Mouse (Mus musculus) stomach, embryonic 16.5 days (tissue): Measurements from ENCODE around the gene Uhrf1. TPM values are rescaled to one million over a fixed set of nuclear protein-coding genes. Genes with fewer than 3 reads are reported as not detected.
"Not testable (repeated sequence)": the region's sequence is repeated elsewhere in the genome, so short reads cannot be mapped to it uniquely, and the experiment has no call there.

ENCODE experiments used
- ATAC-seq: fragments of 200-750 bp; cut with Nextera tagmentation; 2 replicates; pipeline ENCODE4 v1.8.0; 2017; ENCODE audit warnings: moderate number of reproducible peaks, moderate TSS enrichment; ENCODE audit not compliant: insufficient read depth, low FRiP score
- H3K27ac ChIP-seq: fragments of 300-500 bp; sonication (generic); 2 replicates; pipeline ENCODE4 v1.5.1; 2014; ENCODE audit warnings: low read length
- H3K27me3 ChIP-seq: fragments of 300-500 bp; sonication (generic); 2 replicates; pipeline ENCODE4 v1.6.1; 2014; ENCODE audit warnings: low read length, control low read depth, mixed read lengths; ENCODE audit not compliant: control insufficient read depth, insufficient read depth
- H3K36me3 ChIP-seq: fragments of 300-500 bp; sonication (generic); 2 replicates; pipeline ENCODE4 v1.6.1; 2014; ENCODE audit warnings: low read length; ENCODE audit not compliant: control insufficient read depth, insufficient read depth
- H3K4me1 ChIP-seq: fragments of 300-500 bp; sonication (generic); 2 replicates; pipeline ENCODE4 v1.6.1; 2014; ENCODE audit warnings: low read length, control low read depth, mixed read lengths; ENCODE audit not compliant: control insufficient read depth, insufficient read depth
- H3K4me2 ChIP-seq: fragments of 300-500 bp; sonication (generic); 2 replicates; pipeline ENCODE4 v1.6.1; 2014; ENCODE audit warnings: low read depth, low read length, mixed read lengths
- H3K4me3 ChIP-seq: fragments of 300-500 bp; sonication (generic); replicated peaks from 2 replicates; pipeline ENCODE4 v1.5.1; 2014; ENCODE audit warnings: mild to moderate bottlenecking, low read length
- H3K9ac ChIP-seq: fragments of 300-500 bp; sonication (generic); 2 replicates; pipeline ENCODE4 v1.6.1; 2014; ENCODE audit warnings: low read length
- H3K9me3 ChIP-seq: fragments of 300-500 bp; sonication (generic); replicated peaks from 2 replicates; pipeline ENCODE4 v1.6.1; 2016; ENCODE audit warnings: low read length, control low read depth; ENCODE audit not compliant: control insufficient read depth
- WGBS: fragments of 180-500 bp; shearing (Covaris S2); extraction: QIAGEN DNeasy Blood & Tissue Kit; methylation state at CpG from one replicate; pipeline ENCODE4 v1.1.7; 2014; 5-methylcytosine and 5-hydroxymethylcytosine counted together
- polyA plus RNA-seq: library from polyadenylated mRNA; unstranded; fragments of >200 nt; fragmentation: Nextera tagmentation; extraction: Ambion mirVana; gene quantifications from 2 replicates; pipeline ENCODE4 v1.2.1, GENCODE M21; 2015

Gene Uhrf1
- polyA plus RNA-seq, result 90.4 and 92.2 TPM in 2 replicates

DNA sequence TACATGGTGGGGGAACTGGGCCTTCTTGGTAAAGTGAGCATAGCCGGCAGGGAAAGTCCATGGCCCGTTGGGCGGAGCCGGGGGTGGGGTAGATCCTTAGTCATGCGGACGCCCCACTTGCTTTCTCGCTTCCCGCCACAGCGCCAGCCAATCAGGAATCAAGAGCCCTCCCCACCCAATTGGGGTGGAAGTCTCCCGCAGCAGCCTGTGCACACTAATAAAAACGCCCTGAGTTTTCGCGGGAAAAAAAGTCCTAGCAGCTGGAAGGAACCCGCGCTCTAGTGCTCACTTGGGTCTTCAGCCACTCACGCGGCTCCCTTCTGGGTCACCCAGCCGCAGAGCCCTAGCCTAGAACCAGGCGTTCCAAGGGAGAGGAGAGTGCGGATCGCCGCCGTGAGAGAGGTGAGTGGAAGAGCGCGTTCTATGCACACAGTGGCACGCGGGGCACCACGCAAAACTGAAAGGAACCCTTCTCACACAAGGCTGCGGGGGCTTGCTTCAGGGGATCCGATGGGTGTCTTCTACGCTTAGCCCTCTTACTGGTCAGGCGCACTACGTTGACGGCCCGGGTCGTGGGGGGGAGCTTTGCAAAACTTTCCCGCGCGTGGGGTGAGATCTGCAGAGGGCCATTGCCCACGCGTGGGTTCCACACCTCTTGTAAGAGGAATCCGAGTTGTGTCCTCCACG, at the start of gene Uhrf1:
Gene Uhrf1 (plus strand): TSS at position 162 of the 687 bp plus-strand sequence.
- Histone ChIP-seq H3K4me2 (peak within 1 kb of the TSS; percentile 99), H3K9ac (peak within 1 kb of the TSS; percentile 80), H3K27me3 (no peaks in the 10 kb centered on the region), H3K36me3 (no peaks in the 10 kb centered on the region), H3K4me3 (peak within 1 kb of the TSS; percentile 66), H3K9me3 (no peaks in the 10 kb centered on the region), H3K27ac (peak within 1 kb of the TSS; percentile 93), H3K4me1 (peaks cover 43% of the 10 kb centered on the region)
- peak; percentile 81 for ATAC-seq
- WGBS, result under 1% methylated on average over 43 of the region's 43 CpGs

DNA sequence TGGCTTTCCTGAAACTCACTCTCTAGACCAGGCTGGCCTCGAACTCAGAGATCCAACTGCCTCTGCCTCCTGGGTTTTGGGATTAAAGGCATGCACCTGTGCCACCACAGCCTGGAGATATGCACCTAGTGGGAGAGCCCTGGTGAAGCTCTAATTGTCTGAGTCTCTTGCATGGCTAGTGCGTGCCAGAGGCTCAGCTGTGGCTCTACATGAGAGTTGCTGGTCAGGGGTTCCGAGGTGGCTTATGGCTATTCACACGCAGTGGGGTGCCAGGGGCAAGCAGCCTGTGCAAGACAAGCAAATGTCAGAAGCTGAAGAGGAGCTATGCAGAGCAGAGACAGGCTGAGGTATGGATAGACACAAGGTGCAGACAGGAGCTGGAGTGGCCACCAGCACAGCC, 48.4 kb upstream of the Uhrf1 start:
- Histone ChIP-seq H3K9me3 (no peaks in the 10 kb centered on the region), H3K9ac (no peak overlapping the region), H3K4me2 (no peak overlapping the region), H3K36me3 (peaks cover 6% of the 10 kb centered on the region; the same call in 1 of the 2 replicates), H3K4me3 (no peak overlapping the region), H3K27me3 (no peaks in the 10 kb centered on the region), H3K4me1 (peaks cover 25% of the 10 kb centered on the region), H3K27ac (no peak overlapping the region)
- 81% methylated on average over 4 of the region's 4 CpGs for WGBS
- ATAC-seq, result no peak

DNA sequence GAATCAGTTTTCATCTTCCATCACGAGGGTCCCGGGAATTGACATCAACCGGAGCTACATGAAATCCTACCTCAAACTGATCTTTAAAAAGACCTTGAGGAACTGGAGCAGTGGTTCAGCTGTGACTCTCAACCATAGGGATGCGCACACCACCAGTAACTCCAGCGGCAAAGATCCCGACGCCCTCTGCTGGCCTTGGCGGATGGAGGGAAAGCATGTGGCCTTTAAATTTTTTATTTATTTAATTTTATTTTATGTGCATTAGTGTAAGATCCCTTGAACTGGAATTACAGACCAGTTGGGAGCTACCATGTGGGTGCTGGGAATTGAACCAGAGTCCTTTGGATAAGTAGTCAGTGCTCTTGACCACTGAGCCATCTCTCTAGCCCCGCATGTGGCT, 47.7 kb upstream of the Uhrf1 start:
- Histone ChIP-seq H3K4me1 (peaks cover 32% of the 10 kb centered on the region), H3K4me2 (peak overlapping the region; percentile 59), H3K9ac (peak overlapping the region; percentile 49; the same call in 1 of the 2 replicates), H3K4me3 (peak overlapping the region; percentile 24), H3K27me3 (no peaks in the 10 kb centered on the region), H3K36me3 (peaks cover 7% of the 10 kb centered on the region; the same call in 1 of the 2 replicates), H3K9me3 (no peaks in the 10 kb centered on the region), H3K27ac (peak overlapping the region; percentile 77)
- no peak for ATAC-seq
- 14% methylated on average over 9 of the region's 9 CpGs for whole genome bisulfite sequencing

DNA sequence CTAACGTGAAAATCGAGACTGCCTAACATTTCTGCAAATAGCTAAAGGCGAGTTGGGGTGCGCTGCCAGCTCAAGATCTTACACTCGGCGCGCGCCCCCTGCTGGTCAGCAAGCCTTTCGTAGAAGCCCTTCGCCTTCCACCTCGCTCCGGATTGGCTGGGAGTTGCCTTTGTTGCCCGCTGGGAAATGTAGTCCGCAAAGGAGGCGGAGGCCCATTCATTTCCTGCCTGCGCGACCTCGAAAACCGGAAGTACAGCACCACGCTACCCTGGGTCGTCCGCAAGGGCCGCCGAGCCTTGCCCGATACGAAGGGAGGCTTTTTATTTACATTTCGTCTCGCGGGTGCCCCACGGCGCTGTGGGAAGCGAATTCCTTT, 47.3 kb upstream of the Uhrf1 start:
- under 1% methylated on average over 32 of the region's 32 CpGs for WGBS
- peaks cover 32% of the 10 kb centered on the region for H3K4me1 ChIP-seq

DNA sequence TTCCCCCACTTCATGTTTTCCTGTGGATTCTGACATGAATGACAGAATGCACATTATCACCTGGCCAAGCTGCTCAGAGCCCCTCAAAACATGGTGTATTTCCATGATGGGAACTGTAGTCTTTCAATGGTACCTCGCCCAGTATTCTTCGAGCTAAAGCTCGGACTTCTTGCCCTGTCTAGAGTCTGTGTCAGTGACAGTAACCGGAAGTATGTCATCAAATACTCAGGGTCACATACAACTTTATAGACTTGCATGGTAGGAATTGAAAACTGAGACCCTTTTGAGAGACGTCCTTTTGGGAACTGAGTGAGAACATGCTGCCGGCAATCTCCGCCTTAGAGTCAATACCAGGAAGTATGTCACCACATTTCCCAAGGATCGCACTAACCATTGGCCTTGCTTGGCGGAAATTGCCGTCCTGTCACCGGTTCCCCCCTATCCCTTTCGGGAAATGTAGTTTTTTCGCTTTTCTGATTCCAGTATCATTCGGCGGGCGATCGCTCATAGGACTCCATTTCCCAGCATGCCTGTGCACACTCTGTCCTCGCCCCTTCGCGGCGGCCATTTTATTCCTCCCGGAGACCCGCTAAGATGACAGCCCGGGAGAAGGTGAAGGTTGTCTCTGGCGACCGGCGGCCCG, 46.8 kb upstream of the Uhrf1 start, which contains the start of gene Fem1a:
Gene Fem1a (plus strand): TSS at position 572 of the 643 bp plus-strand sequence.
- H3K27me3 ChIP-seq, result no peaks in the 10 kb centered on the region
- H3K9me3 ChIP-seq, result no peaks in the 10 kb centered on the region
- H3K9ac ChIP-seq, result peak within 1 kb of the TSS; percentile 80
- whole genome bisulfite sequencing, result under 1% methylated on average over 28 of the region's 28 CpGs
- peak within 1 kb of the TSS; percentile 88 for H3K27ac ChIP-seq
- peak within 1 kb of the TSS; percentile 69 for H3K4me3 ChIP-seq
- peaks cover 33% of the 10 kb centered on the region for H3K4me1 ChIP-seq
- H3K4me2 ChIP-seq, result peak within 1 kb of the TSS; percentile 92
- peaks cover 7% of the 10 kb centered on the region; the same call in 1 of the 2 replicates for H3K36me3 ChIP-seq
- ATAC-seq, result peak; percentile 91

More for the DNA sequence above, 47.3 kb upstream of the Uhrf1 start:
- Histone ChIP-seq H3K36me3 (peaks cover 7% of the 10 kb centered on the region; the same call in 1 of the 2 replicates), H3K9me3 (no peaks in the 10 kb centered on the region), H3K27ac (peak overlapping the region; percentile 88), H3K4me3 (peak overlapping the region; percentile 69), H3K27me3 (no peaks in the 10 kb centered on the region), H3K4me2 (peak overlapping the region; percentile 59), H3K9ac (peak overlapping the region; percentile 49)
- ATAC-seq, result peak; percentile 93

DNA sequence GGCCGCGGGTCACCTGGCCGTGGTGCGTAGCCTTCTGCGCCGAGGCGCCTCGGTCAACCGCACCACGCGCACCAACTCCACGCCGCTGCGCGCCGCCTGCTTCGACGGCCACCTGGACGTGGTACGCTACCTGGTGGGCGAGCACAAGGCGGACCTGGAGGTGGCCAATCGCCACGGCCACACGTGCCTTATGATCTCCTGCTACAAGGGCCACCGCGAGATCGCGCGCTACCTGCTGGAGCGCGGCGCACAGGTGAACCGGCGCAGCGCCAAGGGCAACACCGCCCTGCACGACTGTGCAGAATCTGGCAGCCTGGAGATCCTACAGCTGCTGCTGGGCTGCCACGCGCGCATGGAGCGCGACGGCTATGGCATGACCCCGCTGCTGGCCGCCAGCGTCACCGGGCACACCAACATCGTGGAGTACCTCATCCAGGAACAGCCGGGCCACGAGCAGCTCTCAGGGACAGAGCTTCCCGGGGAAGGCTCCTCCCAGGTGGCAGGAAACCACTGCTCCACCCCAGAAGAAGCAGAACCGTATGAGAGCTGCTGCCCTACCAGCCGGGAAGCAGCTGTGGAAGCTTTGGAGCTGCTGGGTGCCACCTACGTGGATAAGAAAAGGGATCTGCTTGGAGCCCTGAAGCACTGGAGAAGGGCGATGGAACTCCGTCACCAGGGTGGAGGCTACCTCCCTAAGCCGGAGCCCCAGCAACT, 45.8 kb upstream of the Uhrf1 start:
- no peaks in the 10 kb centered on the region for H3K9me3 ChIP-seq
- peaks cover 7% of the 10 kb centered on the region; the same call in 1 of the 2 replicates for H3K36me3 ChIP-seq
- H3K9ac ChIP-seq, result peak overlapping the region; percentile 80
- WGBS, result 7% methylated on average over 58 of the region's 58 CpGs
- no peak overlapping the region; the same call in 1 of the 2 replicates for H3K27ac ChIP-seq
- H3K4me3 ChIP-seq, result peak overlapping the region; percentile 69
- H3K27me3 ChIP-seq, result no peaks in the 10 kb centered on the region
- peak overlapping the region; percentile 92 for H3K4me2 ChIP-seq
- peaks cover 35% of the 10 kb centered on the region for H3K4me1 ChIP-seq
- ATAC-seq, result no peak

DNA sequence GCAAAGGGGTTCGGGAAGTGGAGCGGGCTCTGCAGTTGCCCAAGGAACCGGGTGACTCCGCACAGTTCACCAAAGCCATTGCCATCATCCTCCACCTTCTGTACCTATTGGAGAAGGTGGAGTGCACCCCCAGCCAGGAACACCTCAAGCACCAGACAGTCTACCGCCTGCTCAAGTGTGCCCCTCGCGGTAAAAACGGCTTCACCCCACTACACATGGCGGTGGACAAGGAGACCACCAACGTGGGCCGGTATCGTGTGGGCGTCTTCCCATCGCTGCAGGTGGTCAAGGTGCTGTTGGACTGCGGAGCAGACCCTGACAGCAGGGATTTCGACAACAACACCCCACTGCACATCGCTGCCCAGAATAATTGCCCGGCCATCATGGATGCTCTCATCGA, 44.9 kb upstream of the Uhrf1 start:
- WGBS, result 94% methylated on average over 19 of the region's 19 CpGs
- H3K27me3 ChIP-seq, H3K27ac ChIP-seq, H3K4me2 ChIP-seq, H3K4me3 ChIP-seq, H3K9ac ChIP-seq, H3K36me3 ChIP-seq, H3K9me3 ChIP-seq, ATAC-seq: not testable (repeated sequence)
- peaks cover 35% of the 10 kb centered on the region for H3K4me1 ChIP-seq

DNA sequence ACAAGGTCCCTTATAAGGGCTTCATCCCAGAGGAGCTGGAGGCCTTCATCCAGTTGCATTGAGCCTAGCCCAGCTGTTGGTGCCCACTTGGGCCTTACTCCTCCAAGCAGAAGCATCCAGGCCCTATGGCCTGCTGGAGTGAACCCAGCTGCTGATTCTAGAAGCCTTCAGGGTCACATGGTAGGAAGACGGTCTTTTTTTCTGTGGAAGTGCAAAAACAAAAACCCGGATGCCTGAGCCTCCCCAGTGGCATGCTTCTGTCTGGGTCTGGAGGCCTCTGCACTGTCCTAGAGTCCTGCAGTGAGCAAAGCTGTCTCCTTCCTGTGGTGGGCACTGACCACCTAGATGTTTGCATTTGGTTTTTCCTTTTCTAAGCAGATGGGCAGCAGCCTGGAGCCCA, 44.3 kb upstream of the Uhrf1 start:
- Histone ChIP-seq H3K9ac (0 out of 2 replicates have a peak overlapping the region, but pooled peaks have one; percentile 29), H3K4me1 (peaks cover 35% of the 10 kb centered on the region), H3K4me2 (peak overlapping the region; percentile 2; the same call in 1 of the 2 replicates)
- WGBS, result 53% methylated on average over 2 of the region's 2 CpGs
- not testable (repeated sequence) for H3K4me3 ChIP-seq, ATAC-seq, H3K27me3 ChIP-seq, H3K9me3 ChIP-seq, H3K27ac ChIP-seq, H3K36me3 ChIP-seq
